Comparison of ENCODE assay signal across 8 mouse cellular contexts in the genomic region with DNA sequence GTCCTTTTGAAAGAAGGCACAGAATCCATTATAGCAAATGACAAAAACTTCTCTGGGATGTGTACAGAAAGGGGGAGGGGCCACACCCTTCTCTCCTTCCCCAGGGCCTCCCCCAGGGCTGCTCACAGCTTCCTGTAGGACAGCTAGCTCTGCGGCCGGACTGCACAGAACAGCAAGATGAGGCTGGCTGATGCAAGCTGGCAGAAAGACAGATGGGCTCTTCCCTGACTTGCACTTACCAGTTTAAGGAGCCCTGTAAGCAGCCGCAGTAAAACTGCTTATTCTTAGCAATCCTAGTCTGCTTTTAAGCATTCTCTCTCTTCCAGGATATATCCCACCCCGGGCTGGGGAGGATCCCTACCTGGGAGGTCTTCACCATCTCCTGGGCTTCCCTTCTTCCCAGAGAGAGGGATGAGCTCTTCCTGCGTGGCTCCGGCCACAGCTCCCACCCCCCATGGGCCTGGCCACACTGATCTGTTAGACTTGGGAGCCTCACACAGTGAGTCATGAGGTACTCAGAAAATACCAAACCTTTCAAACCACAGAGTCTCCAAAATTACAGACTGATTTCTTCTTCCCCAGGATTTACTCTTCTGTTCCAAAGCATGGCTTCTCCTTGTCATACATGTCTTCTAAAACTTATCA.
DNase-seq lines count a peak whose midpoint lies in the region; ATAC-seq and TF ChIP-seq lines count a peak whose summit lies in the region.

No protein-coding gene starts in this region.

- no peak for TF ChIP-seq CTCF in layer of hippocampus, adult 2 months (conservative IDR thresholded peaks at IDR 0.05)

- DNase-seq in layer of hippocampus, adult 2 months (ENCODE audit: low spot score in 2 of 2) = peak in 1 of 2 experiments; percentile 22
- no peak for DNase-seq in layer of hippocampus, postnatal 10 days (ENCODE audit: low spot score in 2 of 2)
- DNase-seq in Muller cell, postnatal 12 days (ENCODE audit: inconsistent ontology term) = peak; percentile 49
- DNase-seq in embryonic facial prominence, embryonic 14.5 days (ENCODE audit: low spot score) = peak; percentile 43
- DNase-seq in retina, embryonic 14.5 days (ENCODE audit: low spot score) = no peak

- H3K4me3 ChIP-seq in layer of hippocampus, adult 2 months = no peak overlapping the region
- H3K4me3 ChIP-seq in embryonic facial prominence, embryonic 14.5 days (ENCODE audit: low read depth, low read length) = no peak overlapping the region
- H3K4me3 ChIP-seq in intestine, embryonic 15.5 days (replicated peaks) = no peak overlapping the region
- H3K4me3 ChIP-seq in stomach, embryonic 16.5 days (replicated peaks; ENCODE audit: low read length) = no peak overlapping the region

- H3K36me3 ChIP-seq in embryonic facial prominence, embryonic 14.5 days (ENCODE audit: control insufficient read depth, insufficient read depth, low read length) = no peaks in the 10 kb centered on the region; the same call in 1 of the 2 replicates
- no peaks in the 10 kb centered on the region for H3K36me3 ChIP-seq in intestine, embryonic 15.5 days
- no peaks in the 10 kb centered on the region for H3K36me3 ChIP-seq in stomach, embryonic 16.5 days (ENCODE audit: control insufficient read depth, insufficient read depth, low read length)

- 40% methylated on average over 6 of the region's 6 CpGs for WGBS in embryonic facial prominence, embryonic 14.5 days
- WGBS in intestine, embryonic 15.5 days = 24% methylated on average over 6 of the region's 6 CpGs
- 19% methylated on average over 6 of the region's 6 CpGs for WGBS in stomach, embryonic 16.5 days

- no peaks in the 10 kb centered on the region for H3K27me3 ChIP-seq in embryonic facial prominence, embryonic 14.5 days (replicated peaks; ENCODE audit: control insufficient read depth, insufficient read depth, low read length)
- no peaks in the 10 kb centered on the region for H3K27me3 ChIP-seq in intestine, embryonic 15.5 days (replicated peaks)
- no peaks in the 10 kb centered on the region for H3K27me3 ChIP-seq in stomach, embryonic 16.5 days (ENCODE audit: control insufficient read depth, insufficient read depth, low read length)

- ATAC-seq in embryonic facial prominence, embryonic 14.5 days (ENCODE audit: low read depth) = no peak
- peak; percentile 74 for ATAC-seq in intestine, embryonic 15.5 days
- ATAC-seq in stomach, embryonic 16.5 days (ENCODE audit: insufficient read depth, low FRiP score) = peak; percentile 67
- no peak for ATAC-seq in CD4-positive, CD25-positive, alpha-beta regulatory T cell, adult 4 months

- 0 out of 2 replicates have a peak overlapping the region, but pooled peaks have one; percentile 31 for H3K9ac ChIP-seq in embryonic facial prominence, embryonic 14.5 days (ENCODE audit: low read depth, low read length)
- H3K9ac ChIP-seq in intestine, embryonic 15.5 days = 0 out of 2 replicates have a peak overlapping the region, but pooled peaks have one; percentile 26
- peak overlapping the region; percentile 63 for H3K9ac ChIP-seq in stomach, embryonic 16.5 days (ENCODE audit: low read length)

- no peak overlapping the region for H3K4me2 ChIP-seq in embryonic facial prominence, embryonic 14.5 days (ENCODE audit: low read depth, low read length)
- H3K4me2 ChIP-seq in intestine, embryonic 15.5 days (replicated peaks) = no peak overlapping the region
- H3K4me2 ChIP-seq in stomach, embryonic 16.5 days (ENCODE audit: low read depth, low read length) = 0 out of 2 replicates have a peak overlapping the region, but pooled peaks have one; percentile 12

- H3K27ac ChIP-seq in layer of hippocampus, adult 2 months = peak overlapping the region; percentile 70
- H3K27ac ChIP-seq in embryonic facial prominence, embryonic 14.5 days (replicated peaks; ENCODE audit: low read depth, low read length) = 0 out of 2 replicates have a peak overlapping the region, but pooled peaks have one; percentile 31
- H3K27ac ChIP-seq in intestine, embryonic 15.5 days = peak overlapping the region; percentile 76
- peak overlapping the region; percentile 82 for H3K27ac ChIP-seq in stomach, embryonic 16.5 days (ENCODE audit: low read length)

- no peaks in the 10 kb centered on the region for H3K9me3 ChIP-seq in embryonic facial prominence, embryonic 14.5 days (ENCODE audit: control insufficient read depth, low read length)
- H3K9me3 ChIP-seq in intestine, embryonic 15.5 days = no peaks in the 10 kb centered on the region
- H3K9me3 ChIP-seq in stomach, embryonic 16.5 days (replicated peaks; ENCODE audit: control insufficient read depth, low read length) = no peaks in the 10 kb centered on the region

- peaks cover 25% of the 10 kb centered on the region for H3K4me1 ChIP-seq in embryonic facial prominence, embryonic 14.5 days (ENCODE audit: control insufficient read depth, insufficient read depth, low read length)
- H3K4me1 ChIP-seq in intestine, embryonic 15.5 days (replicated peaks) = peaks cover 19% of the 10 kb centered on the region
- H3K4me1 ChIP-seq in stomach, embryonic 16.5 days (ENCODE audit: control insufficient read depth, insufficient read depth, low read length) = peaks cover 19% of the 10 kb centered on the region

Comparison
In these comparisons a context has a peak if more than half of its experiments do, and no peak if none do; other contexts are left out.
1. DNase-seq: peak in Muller cell, postnatal 12 days (single experiment) and embryonic facial prominence, embryonic 14.5 days (single experiment); none in layer of hippocampus, postnatal 10 days (0 of 2) and retina, embryonic 14.5 days (single experiment).
2. H3K27ac ChIP-seq: peak in every context shown above with its lines; median percentile 82 in stomach, embryonic 16.5 days; 76 in intestine, embryonic 15.5 days; 70 in layer of hippocampus, adult 2 months; 31 in embryonic facial prominence, embryonic 14.5 days.
3. ATAC-seq: peak in intestine, embryonic 15.5 days (single experiment) and stomach, embryonic 16.5 days (single experiment); none in embryonic facial prominence, embryonic 14.5 days (single experiment) and CD4-positive, CD25-positive, alpha-beta regulatory T cell, adult 4 months (single experiment).
4. Peak in every context shown above with its lines, with median percentiles within 50 percentile points of each other: H3K9ac ChIP-seq.